Mouse (Mus musculus): Measurements from ENCODE around the gene Catsperz.
A peak's percentile ranks its signal among the peaks of the same experiment; 100 is the strongest.

Catsperz gene

DNA sequence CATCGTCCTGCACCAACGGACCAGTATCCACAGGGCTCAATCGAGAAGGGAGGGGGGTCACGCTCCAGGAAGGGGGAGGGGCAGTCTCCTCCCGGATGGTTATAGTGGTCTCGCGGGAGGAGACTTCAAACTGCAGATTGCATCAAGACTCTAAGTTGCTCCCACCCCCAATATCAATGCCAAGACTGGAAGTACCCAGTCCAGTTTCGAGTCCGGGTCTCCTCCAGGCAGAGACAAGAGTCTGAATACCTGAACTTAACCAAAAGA lies at the start of gene Catsperz:
Gene Catsperz, minus strand, starts transcription at position 74 of the 267 bp plus-strand sequence.
- no peak for DNase-seq (ENCODE audit: low spot score in 2 of 2)

DNA sequence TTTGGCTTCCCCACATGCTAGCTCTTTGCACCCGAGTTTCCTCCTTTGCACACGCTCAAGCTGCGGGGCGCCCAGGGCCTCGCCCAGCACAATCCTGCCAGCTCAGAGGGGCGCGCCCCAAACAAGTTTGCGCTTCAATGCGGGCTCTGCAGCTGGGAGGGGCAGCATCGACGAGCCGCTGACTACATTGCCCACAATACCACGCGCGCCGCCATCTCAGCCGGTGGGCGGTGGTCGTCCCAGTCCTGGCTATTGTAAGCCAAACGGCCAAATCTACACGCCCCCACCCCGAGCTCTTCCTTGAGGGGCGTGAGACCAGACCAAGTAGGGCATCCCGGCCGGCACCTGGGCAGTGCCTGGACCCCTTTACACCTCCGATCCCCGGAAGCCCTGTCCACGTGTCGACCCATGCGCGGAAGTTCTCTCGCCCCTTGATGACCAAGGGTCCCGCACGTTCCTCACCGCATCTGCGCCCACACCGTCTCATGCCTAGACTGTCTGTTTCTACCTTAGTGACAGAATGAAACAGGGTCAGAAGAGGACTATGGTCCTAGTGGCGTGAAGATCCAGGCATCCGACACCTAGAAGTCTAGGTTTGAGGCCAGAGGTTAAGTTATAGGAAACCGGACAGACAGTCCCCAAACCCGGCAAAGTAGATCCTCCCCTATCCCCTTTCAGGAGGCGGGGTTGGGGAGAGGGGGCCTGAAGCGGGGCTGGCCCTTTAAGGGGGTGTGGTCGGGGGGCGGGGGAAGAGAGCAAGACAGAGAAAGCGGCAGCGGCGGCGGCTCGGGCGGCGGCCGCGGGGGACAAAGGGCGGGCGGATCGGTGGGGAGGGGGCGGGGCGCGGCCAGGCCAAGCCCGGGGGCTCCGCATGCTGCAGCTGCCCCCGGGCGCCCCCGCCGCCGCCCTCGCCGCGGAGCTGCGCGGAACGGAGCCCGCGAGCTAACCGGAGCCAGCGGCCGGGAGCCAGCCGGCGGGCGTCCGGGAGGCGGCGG lies 49.3 kb upstream of the Catsperz start, which contains the start of gene Ppp1r14b:
Gene Ppp1r14b, plus strand, starts transcription at position 758 of the 995 bp plus-strand sequence.
- DNase-seq (ENCODE audit: low spot score in 2 of 2) = peak; percentile 68 to 78

DNA sequence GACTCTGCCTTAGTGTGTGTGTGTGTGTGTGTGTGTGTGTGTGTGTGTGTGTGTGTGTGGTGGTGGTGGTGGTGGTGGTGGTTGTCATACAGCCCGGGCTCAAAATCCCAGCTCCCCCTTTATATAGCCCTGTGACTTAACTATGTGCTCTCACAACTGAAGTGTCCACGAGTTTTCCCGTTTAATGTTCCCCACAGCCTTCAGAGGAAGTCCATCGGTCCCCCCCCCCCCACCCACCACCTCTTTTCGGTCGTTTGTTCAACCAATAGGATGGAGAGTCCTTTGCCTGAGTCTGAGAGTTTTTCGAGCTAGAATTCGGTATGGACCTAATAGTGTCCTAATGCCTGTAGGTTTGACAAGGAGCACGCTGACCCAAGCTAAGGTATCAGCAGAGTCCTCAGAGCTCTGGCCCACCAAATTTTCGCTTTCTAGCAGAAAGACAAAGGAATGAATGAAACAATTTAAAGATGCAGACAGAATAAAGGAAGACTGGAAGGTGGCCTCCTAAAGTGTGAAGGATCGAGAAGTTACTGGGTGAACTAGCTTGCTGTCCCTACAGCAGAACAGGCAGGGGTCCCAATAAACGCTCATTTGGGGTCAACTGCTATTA lies 48.5 kb upstream of the Catsperz start:
- no peak for DNase-seq (ENCODE audit: low spot score in 2 of 2)

DNA sequence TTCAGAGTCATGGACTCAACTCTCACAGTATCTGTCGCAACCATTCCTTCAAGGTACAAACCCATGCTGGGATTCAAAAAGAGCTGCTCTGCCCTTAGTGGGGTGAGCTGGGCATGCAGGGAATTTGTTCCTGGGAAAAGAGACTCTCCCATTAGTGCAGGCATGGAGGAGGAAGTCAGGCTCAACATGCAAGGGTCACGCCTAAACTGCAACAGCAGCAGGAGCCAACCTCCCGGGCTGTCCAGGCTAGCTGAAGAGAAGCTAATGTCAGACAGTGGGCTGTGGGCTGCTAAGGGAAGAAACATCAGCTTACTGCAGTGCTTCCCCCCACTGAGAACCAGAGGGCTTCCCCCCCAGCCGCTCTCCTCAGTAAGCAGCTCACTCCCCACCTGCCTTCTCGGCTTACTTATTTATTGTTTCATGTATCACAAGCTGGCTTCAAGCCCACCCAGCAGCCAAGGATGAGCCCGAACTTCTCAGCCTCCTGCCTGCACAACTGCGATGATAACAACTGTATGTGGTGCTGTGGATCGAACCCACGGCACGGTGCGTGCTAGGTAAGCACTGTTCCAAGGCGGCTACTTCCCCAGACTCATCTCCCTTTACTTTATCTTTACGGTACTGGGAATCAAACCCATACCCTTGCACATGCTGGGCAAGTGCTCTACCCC lies 47.2 kb upstream of the Catsperz start:
- no peak for DNase-seq (ENCODE audit: low spot score in 2 of 2)

DNA sequence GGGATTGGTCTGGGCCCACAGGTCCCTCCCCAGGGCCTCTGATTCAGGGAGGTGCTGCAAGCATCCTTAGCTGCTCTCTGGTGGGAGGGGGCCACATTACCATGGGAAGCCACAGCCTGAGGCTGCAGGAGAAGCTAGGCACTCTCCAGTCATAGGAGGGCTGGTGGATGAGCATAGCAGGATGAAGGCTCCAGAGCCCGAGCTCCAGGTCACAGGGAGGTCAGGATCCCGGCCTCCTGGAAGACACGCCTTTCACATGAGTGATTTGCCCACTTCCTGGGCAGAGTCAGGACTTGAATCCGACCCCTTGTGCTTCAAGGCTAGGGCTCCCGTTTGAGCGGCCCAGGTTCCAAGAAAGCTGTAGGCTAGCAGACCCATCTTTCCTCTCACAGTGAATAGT lies 46.5 kb upstream of the Catsperz start:
- no peak for DNase-seq (ENCODE audit: low spot score in 2 of 2)

DNA sequence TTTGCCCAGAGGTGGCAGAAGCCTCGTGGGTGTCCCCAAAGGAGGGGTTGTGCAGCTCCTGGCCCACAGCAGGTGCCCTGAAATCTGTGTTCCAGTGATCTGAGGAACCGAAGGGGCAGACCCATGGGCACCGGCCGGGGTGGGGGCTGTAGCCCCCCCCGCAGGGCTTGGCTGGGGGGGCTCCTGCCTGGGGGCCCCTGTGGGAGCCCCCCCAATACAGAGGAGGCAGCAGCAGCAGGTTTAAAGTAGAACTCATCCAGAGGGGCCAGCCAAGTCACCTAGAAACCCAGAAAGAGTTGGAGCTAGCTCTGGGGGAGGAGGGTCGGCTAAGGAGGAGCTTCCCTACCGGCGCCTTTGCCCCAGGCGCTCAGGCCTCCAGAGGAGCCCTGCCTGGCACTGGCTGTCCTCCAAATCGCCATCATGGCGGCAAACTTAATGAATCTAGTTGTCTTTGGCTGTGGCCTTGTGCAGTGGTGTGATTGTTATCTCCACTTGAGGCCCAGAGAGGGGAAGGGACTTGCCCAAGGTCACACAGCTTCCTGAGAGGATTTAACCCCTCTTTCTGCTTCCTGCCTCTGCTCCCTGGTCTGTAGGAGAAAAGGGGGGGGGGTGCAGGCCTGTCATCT lies 45.4 kb upstream of the Catsperz start:
- no peak for DNase-seq (ENCODE audit: low spot score in 2 of 2)

DNA sequence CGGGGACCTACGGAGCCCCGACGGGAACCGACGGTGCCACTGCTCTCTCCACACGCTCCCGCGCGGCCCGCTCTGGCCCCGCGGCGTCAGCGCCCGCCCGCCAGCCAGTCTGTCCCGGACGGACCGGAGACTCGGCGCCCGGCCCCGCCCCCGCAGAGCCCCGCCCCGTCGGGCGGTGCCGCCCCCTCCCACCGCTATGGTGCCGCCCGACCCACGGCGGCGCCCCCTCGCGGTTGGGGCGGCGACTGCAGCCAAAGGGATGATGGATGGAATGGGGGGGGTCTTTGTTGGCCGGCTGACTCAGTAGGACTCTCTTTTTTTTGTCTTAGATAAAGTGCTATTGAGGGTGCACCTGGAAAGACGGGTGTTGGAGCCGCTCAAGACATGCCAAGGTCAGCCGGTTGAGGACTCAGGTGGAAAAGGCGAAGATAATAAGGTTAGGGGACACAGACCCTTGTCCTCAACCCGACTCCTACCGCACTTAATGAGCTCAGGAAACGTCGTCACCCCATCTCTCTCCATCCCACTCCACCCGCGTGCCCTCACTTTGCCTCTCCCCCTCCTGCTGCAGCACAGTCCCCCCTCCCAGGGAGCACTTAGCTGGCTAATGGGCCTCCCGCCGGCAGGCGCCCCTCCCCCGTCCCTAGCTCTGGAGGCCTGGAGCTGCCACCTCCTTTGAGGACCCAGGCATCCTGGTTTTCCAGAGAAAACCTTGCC lies 44.6 kb upstream of the Catsperz start:
- no peak for DNase-seq (ENCODE audit: low spot score in 2 of 2)

DNA sequence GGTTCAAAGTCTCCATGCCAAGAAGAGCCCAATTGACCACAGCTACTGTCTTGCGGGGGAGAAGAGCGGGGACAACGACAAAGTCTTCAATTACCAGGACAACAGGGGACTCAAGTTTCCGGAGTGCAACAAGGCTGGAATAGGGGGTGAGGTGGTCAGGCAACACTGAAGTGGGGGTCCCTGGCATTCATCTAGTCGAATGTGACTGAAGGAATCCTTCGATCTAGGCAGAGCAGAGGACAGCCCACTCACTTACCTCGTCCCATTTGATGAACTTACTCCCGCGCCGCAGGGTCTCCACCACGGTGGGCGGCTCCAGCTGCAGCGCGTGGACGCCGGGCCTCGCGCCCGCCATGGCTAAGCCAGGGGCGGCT lies 44.1 kb upstream of the Catsperz start:
- DNase-seq (ENCODE audit: low spot score in 2 of 2) = no peak

DNA sequence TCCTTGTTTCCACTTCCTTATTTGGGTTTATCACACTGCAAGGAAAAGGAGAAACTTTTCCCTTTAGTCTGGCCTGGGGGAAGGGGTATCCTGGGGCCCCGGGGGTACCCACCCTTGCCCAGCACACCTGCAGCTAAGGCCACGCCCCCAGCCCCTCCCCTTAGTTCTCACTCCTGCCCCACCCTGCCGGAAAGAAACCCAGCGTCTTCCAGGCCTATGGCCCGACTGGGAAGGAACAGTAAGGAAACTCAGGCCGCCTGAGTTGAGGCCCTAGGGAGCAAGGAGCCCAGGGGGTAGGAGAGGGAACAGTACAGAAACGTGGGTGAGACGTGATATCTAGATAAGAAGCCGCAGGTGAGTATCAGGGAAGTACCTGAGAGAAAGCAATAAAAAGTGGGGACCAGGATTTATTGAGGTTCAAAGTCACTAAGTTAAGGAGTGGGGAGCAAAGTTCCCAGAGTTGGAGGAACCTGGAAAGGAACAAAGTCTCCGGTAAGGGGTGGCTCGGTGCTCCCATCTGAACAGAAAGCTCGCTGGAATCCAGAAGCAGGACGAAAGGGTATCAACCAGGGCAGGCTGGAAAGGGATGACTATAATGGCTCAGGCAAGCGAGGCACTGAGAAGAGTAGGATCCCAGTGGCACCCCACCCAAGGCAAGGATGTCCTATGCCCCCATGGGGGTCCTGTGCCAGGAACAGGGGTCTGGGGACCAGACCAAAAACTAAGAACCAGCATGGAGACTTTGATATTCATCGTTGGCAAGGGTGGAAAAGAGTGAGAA lies 43.5 kb upstream of the Catsperz start:
- DNase-seq (ENCODE audit: low spot score in 2 of 2) = no peak

DNA sequence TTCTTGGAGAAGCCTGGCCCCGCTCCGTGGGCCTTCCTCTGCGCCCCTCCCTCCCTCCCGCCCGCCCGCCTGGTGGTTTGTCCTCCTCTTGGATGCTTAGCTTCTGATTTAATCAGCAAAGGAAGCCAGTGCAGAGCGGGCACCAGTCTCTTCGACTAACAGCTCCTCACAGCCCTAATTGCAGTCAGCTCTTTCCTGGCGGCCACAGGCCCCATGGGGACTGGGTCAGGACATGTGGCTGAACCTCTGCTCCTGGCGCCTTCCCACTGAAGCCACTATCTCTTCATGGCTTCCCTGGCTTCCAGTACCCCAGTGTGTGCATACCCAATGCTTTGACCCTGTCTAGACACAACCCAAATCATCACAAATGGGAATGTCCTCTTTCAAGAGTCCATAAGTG lies 31.3 kb upstream of the Catsperz start:
- DNase-seq (ENCODE audit: low spot score in 2 of 2) = no peak

DNA sequence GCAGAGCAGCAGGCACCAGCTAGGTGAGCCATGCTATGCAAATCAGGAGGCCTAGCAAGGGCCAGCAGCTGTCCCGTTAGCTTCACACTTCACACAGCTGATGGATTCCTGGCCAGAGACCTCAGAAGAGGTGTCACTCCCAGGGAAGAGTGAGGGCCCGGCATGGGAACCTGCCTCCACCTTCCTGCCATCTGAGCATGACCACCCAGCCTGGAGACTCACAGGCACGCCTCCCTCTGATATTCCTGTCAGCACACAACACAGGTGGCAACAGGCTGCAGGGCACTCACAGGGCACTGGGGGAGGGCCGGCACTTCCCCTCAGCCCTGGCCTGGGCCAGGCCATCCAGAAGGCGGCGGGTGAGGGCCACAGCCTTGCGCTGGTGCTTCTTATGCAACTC lies 30.2 kb upstream of the Catsperz start:
- no peak for DNase-seq (ENCODE audit: low spot score in 2 of 2)

DNA sequence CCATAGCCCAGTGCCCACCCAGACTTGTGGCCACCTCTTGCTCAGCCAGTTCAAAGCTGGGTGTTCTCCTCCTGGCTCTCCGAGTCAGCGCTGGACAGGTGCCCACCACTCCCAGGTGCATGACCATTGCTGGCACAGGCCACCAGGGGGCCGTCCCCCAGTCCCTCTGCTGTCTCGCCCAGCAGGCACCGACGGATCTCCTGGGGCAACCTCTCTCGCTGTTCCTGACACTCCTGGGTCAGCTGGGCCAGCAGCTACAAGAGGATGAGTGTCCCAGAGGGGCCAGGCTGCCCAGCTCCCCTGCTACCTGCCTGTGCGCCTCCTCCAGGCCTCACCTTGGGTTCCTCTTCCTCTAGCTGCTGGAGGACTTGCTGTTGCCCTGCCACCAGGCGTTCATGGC lies 28.9 kb upstream of the Catsperz start:
- no peak for DNase-seq (ENCODE audit: low spot score in 2 of 2)

DNA sequence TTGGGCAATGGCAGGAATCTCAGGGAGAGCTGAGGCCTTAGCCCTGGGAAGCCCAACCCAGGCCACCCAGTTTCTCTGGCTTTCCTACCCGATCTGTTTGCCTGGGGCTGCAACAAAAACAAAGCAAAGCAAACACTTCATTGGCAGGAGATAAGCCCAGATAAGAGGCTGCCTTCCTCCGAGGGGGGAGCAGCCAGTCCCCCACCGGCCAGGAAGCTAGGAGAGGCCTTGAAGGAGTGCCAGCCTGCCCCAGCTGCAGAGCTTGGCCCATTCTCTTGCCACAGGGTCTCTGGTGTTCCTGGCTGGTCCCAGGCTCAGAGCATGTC lies 27.5 kb upstream of the Catsperz start:
- no peak for DNase-seq (ENCODE audit: low spot score in 2 of 2)

DNA sequence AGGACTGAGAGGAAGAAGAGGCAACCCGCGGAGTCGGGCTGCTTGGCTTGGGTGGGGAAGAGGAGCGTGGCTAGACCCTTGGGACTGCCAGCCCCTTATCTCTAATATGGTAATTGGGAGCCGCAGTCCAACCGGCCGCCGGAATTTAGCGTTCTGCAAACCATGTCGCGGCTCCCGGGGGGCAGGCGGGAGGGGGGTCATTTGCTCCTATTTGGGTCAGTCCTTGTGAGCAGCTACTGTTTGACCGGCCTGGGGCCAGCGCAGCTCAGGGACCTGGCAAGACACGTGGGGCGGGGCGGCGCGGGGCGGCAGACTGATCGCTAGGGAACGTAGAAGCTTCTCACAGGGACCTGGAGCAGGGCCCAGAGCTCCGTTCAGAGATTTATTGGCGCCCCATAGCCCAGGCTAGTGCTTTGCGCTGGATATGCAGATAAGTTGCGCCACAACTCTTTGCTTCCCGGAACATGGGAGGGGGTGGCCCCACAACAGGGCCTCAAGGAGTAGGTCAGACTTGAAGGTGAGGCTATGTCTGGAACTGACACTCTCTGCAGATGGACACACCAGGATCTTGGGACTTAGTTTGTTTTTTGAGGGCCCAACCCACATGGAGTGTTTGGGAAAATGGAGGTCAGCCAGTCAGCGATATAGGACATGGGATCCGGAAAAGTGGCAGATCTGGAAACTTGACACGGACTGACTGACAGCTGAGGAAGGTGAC lies 27.0 kb upstream of the Catsperz start:
- DNase-seq (ENCODE audit: low spot score in 2 of 2) = peak; percentile 70 to 83

DNA sequence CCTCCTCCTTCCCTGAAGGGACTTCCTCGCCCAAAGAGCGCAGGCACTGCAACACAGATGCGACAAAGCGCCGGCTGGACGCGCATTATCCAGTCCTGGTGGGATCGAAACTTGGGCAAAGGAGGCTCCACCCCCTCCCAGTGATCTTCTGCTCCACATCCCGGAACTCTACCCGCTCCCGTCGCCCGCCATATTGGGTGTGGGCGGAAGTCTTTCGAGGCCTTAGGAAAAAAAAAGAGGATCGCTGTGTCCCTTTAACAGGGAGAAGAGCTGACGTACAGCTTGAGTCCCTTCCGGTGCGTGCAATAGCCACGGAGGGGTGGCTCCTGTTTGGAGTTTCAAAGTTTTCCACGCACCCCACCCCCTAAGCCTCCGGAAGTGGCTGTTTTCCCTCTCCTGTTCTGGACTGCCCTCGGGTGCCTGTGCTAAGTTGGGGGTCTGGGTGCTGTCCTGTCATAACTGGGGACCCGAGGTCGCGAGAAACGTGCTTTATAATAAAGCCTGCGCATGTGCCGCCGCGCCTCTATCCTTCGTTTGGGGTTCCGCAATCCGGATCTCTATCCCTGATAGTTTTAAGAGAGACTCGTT lies 26.3 kb upstream of the Catsperz start:
- peak; percentile 90 to 92 for DNase-seq (ENCODE audit: low spot score in 2 of 2)

DNA sequence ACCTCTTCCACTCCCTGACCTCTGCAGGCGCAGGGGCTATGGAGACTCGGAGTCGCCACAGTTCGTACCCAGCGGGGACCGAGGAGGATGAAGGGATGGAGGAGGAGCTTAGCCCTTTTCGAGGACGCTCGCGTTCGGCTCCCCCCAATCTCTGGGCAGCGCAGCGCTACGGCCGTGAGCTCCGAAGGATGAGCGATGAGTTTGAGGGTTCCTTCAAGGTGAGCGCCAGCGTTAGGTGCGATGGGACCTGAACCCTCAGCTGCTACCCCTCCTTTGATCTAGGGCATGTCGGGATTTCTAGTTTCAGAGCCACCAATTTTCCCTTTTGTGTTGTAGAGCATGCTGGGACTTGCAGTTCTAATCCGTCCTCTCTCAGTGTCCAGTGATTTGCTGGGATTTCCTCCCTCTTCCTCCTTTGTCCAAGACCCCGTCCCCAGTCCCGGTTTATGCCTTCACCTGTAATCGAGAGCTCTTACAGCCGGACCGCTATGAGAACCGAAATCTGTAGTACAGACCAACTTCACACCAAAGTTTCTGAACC lies 25.5 kb upstream of the Catsperz start:
- DNase-seq (ENCODE audit: low spot score in 2 of 2) = peak in 1 of 2 experiments; percentile 44

DNA sequence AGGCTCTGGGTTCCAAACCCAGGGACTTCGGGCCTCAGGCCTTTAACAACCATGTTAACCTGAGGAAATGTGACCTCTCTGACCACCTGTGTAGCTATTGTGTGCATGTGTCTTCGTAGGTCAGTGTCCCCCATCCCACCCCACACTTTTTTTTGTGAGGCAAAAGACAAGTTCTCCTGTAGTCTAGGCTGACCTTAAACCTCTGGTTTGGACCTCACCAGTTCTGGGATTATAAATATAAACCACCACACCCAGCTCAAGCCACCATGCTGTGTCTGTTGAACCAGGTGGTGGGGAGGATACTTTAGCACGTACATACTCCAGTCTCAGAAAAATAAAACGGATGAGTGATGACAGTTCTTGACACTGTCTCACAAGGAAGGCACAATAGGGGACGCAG lies 24.8 kb upstream of the Catsperz start:
- no peak for DNase-seq (ENCODE audit: low spot score in 2 of 2)

DNA sequence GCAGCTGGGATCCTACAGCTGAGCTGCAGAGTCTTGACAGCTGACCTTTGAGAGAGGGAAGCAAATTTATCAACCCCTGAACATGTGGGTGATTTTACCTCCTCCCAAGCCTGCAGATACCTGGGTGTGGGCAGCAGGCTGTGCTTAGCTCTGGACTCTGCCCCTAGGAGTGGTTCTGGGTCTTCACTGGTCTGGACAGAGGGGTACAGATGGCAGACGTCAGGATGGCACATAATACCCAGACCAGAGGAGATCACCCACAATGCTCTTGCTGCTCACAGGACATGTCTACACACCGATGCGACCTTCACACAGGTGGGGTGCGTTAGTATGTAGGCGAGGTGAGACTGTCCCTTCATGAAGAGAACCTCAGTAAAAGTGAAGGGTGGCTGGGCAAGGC lies 24.4 kb upstream of the Catsperz start:
- no peak for DNase-seq (ENCODE audit: low spot score in 2 of 2)

DNA sequence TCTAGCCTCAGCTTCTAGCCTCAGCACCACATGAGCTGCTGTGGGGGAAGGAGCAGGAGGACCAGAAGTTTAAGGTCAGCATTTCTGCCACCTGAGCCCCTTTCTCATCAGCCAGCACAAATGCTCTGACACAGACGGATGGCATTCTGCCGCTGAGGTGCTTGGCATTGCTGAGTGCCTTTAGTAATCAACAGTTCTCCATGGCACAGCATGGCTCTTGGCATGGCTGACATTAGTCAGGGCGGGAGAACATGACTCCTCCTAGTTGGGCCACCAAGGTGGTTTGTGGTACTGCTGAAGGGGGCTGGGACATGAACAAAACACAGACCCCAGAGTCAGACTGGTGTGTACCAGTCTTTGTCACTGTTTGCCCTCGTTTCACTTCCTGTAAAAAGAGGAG lies 23.0 kb upstream of the Catsperz start:
- no peak for DNase-seq (ENCODE audit: low spot score in 2 of 2)

DNA sequence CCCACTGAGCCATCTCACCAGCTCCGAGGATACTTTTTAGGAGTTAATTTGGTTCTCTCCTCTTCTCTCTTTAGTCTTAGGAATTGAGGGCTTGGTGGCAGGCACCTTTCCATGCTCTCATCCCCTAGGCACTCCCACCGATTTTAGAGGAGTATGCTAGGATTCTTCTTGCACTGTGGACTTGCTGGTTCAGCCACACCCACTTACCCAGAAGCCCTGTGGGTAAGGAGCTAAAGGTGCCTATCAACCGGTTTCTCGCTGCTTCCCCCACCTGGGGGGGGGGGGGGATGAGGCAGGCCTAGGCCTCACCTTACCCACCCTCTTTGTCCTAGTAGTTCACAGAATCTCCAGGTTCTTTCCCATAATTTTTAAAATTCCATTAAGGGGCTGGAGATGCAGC lies 22.6 kb upstream of the Catsperz start:
- no peak for DNase-seq (ENCODE audit: low spot score in 2 of 2)

All from frontal cortex, postnatal 10 days (tissue).